Mouse (Mus musculus) intestine, embryonic 14.5 days (tissue): ENCODE results near the gene Vezt. TPM values are rescaled to one million over a fixed set of nuclear protein-coding genes. Genes with fewer than 3 reads are reported as not detected.

Experiments used
- ATAC-seq: fragments of 200-750 bp; cut with Nextera tagmentation; replicated peaks from 2 replicates; pipeline ENCODE4 v1.8.0; 2017; ENCODE audit warnings: low read depth, moderate number of reproducible peaks, moderate TSS enrichment, moderate library complexity; ENCODE audit not compliant: low FRiP score, low TSS enrichment
- DNase-seq: peaks from one replicate; pipeline ENCODE4 v3.0.0-alpha.2; 2018; ENCODE audit warnings: low spot score
- H3K27ac ChIP-seq: fragments of 300-500 bp; sonication (generic); 2 replicates; pipeline ENCODE4 v1.5.1; 2014; ENCODE audit warnings: low read depth, mild to moderate bottlenecking, control low read depth
- H3K27me3 ChIP-seq: fragments of 300-500 bp; sonication (generic); replicated peaks from 2 replicates; pipeline ENCODE4 v1.6.1; 2014; ENCODE audit warnings: low read length, control low read depth; ENCODE audit not compliant: control insufficient read depth, insufficient read depth
- H3K36me3 ChIP-seq: fragments of 300-500 bp; sonication (generic); 2 replicates; pipeline ENCODE4 v1.6.1; 2014; ENCODE audit warnings: low read length, control low read depth; ENCODE audit not compliant: control insufficient read depth, insufficient read depth
- H3K4me1 ChIP-seq: fragments of 300-500 bp; sonication (generic); replicated peaks from 2 replicates; pipeline ENCODE4 v1.6.1; 2014; ENCODE audit warnings: low read length, control low read depth, mixed read lengths; ENCODE audit not compliant: control insufficient read depth, insufficient read depth
- H3K4me2 ChIP-seq: fragments of 300-500 bp; sonication (generic); 2 replicates; pipeline ENCODE4 v1.6.1; 2014; ENCODE audit warnings: low read length
- H3K4me3 ChIP-seq: fragments of 300-500 bp; sonication (generic); 2 replicates; pipeline ENCODE4 v1.5.1; 2014; ENCODE audit warnings: low read depth, low read length, control low read depth, mixed read lengths
- H3K9ac ChIP-seq: fragments of 300-500 bp; sonication (generic); 2 replicates; pipeline ENCODE4 v1.6.1; 2014; ENCODE audit warnings: mild to moderate bottlenecking, low read length
- H3K9me3 ChIP-seq: fragments of 300-500 bp; sonication (generic); 2 replicates; pipeline ENCODE4 v1.6.1; 2016; ENCODE audit warnings: low read length, control low read depth; ENCODE audit not compliant: control insufficient read depth
- WGBS: fragments of 180-500 bp; shearing (Covaris S2); extraction: QIAGEN DNeasy Blood & Tissue Kit; methylation state at CpG from one replicate; pipeline ENCODE4 v1.1.7; 2014; 5-methylcytosine and 5-hydroxymethylcytosine counted together
- polyA plus RNA-seq: library from polyadenylated mRNA; unstranded; fragments of >200 nt; fragmentation: Nextera tagmentation; extraction: Ambion mirVana; gene quantifications from 2 replicates; pipeline ENCODE4 v1.2.1, GENCODE M21; 2014

Gene Vezt
- polyA plus RNA-seq, 1 experiment from 2014 or later = 25.6 TPM

DNA sequence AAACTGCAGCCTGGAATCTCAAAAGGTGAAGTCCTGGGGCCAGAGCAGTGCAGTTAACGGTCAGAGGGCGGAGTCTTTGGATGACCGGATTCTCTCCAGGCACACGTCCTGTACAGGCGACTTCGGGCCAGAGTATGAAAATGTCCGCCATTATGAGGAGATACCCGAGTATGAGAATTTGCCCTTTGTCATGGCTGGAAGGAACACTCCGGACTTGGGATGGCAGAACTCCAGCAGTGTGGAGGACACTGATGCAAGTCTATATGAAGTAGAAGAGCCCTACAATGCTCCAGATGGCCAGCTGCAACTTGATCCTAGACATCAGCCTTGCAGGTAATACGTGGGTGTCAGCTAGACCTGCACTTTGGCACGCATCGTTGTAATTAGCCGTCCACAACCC is 9.7 kb upstream of the Vezt start:
- H3K9ac ChIP-seq = no peak overlapping the region
- WGBS = 93% methylated on average over 13 of the region's 13 CpGs
- ATAC-seq = no peak
- peaks cover 13% of the 10 kb centered on the region for H3K4me1 ChIP-seq
- no peak overlapping the region for H3K4me2 ChIP-seq
- peaks cover 19% of the 10 kb centered on the region for H3K36me3 ChIP-seq
- no peak overlapping the region for H3K4me3 ChIP-seq
- no peak for DNase-seq
- H3K27ac ChIP-seq = no peak overlapping the region
- H3K27me3 ChIP-seq = no peaks in the 10 kb centered on the region
- no peaks in the 10 kb centered on the region for H3K9me3 ChIP-seq

GRCm38 (mm10) chr10:94043908-94044307 is 8.3 kb upstream of the Vezt start:
- Histone ChIP-seq H3K9ac (no peak overlapping the region), H3K4me2 (no peak overlapping the region), H3K27me3 (no peaks in the 10 kb centered on the region), H3K27ac (no peak overlapping the region), H3K4me3 (no peak overlapping the region), H3K4me1 (0 out of 2 replicates have a peak, but pooled peaks cover 8% of the 10 kb centered on the region), H3K36me3 (peaks cover 19% of the 10 kb centered on the region), H3K9me3 (no peaks in the 10 kb centered on the region)
- ATAC-seq (no peak), DNase-seq (no peak)
- WGBS = 82% methylated on average over 10 of the region's 10 CpGs

DNA sequence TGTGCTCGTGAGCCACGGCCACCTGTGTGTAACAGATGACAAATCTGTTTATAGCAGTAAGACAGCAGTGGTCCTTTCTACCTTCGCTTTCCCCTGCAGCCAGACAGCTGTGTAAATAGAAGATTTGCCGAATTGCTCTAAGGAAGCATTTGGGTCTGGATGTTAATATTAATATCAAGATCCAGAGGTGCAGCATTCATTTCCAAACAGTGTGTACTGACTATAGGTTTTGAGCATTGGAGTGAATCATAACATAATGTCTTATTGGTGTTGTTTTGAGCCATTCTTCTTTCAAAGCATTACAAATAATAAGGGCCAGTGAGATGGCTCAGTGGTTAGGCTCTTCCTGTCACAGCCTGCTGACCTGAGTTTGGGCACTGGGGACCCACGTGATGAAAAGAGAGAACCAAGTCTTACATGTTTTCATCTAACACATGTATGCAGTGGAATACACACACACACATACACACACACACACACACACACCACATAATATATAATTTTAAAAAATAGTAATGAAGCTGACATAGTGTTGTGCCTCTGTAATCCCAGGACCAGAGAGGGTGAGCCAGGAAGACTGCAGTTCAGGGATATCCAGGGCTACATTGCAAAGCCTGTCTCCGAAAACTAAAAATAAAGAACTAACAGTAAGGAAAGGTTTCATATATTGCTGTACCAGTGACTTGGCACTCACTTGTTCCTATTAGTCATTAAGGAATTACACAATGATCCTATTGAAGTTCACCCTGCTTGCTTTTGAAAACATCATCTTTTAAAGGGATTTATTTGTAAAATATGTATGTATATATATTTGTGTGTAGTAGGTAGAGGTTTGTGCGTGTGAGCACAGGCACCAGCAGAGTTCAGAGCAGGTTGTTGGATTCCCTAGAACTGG is 3.0 kb upstream of the Vezt start:
- ATAC-seq (no peak), DNase-seq (no peak)
- H3K27me3 ChIP-seq = no peaks in the 10 kb centered on the region
- no peak overlapping the region for H3K4me3 ChIP-seq
- H3K4me1 ChIP-seq = peaks cover 7% of the 10 kb centered on the region; the same call in 1 of the 2 replicates
- H3K9me3 ChIP-seq = no peaks in the 10 kb centered on the region
- H3K9ac ChIP-seq = no peak overlapping the region
- H3K27ac ChIP-seq = no peak overlapping the region
- 57% methylated on average over 7 of the region's 7 CpGs for WGBS
- no peaks in the 10 kb centered on the region for H3K36me3 ChIP-seq
- H3K4me2 ChIP-seq = peak overlapping the region; percentile 66; the same call in 1 of the 2 replicates

GRCm38 (mm10) chr10:94037596-94037995 is 2.0 kb upstream of the Vezt start:
- Histone ChIP-seq H3K9me3 (no peaks in the 10 kb centered on the region), H3K4me2 (peak overlapping the region; percentile 66), H3K27me3 (no peaks in the 10 kb centered on the region), H3K4me3 (peak overlapping the region; percentile 88), H3K9ac (no peak overlapping the region), H3K4me1 (peaks cover 7% of the 10 kb centered on the region; the same call in 1 of the 2 replicates), H3K27ac (no peak overlapping the region), H3K36me3 (no peaks in the 10 kb centered on the region)
- ATAC-seq = no peak
- 61% methylated on average over 4 of the region's 4 CpGs for WGBS
- DNase-seq = no peak

GRCm38 (mm10) chr10:94037196-94037595 is 1.6 kb upstream of the Vezt start:
- Histone ChIP-seq H3K4me3 (peak overlapping the region; percentile 88), H3K9ac (no peak overlapping the region), H3K4me2 (peak overlapping the region; percentile 66), H3K36me3 (no peaks in the 10 kb centered on the region), H3K27ac (no peak overlapping the region), H3K27me3 (no peaks in the 10 kb centered on the region), H3K4me1 (peaks cover 7% of the 10 kb centered on the region; the same call in 1 of the 2 replicates), H3K9me3 (no peaks in the 10 kb centered on the region)
- WGBS = 40% methylated on average over 9 of the region's 9 CpGs
- DNase-seq (no peak), ATAC-seq (no peak)

- Histone ChIP-seq H3K4me2 (peak overlapping the region; percentile 66), H3K9ac (peak overlapping the region; percentile 74), H3K4me1 (peaks cover 7% of the 10 kb centered on the region; the same call in 1 of the 2 replicates), H3K27me3 (no peaks in the 10 kb centered on the region), H3K4me3 (peak overlapping the region; percentile 88), H3K36me3 (no peaks in the 10 kb centered on the region), H3K9me3 (no peaks in the 10 kb centered on the region), H3K27ac (peak overlapping the region; percentile 75)
- no peak for DNase-seq
- no peak; the same call in 1 of the 2 replicates for ATAC-seq
- WGBS = under 1% methylated on average over 32 of the region's 32 CpGs
Observed at GRCm38 (mm10) chr10:94036375-94036758, 750 bp upstream of the Vezt start.

DNA sequence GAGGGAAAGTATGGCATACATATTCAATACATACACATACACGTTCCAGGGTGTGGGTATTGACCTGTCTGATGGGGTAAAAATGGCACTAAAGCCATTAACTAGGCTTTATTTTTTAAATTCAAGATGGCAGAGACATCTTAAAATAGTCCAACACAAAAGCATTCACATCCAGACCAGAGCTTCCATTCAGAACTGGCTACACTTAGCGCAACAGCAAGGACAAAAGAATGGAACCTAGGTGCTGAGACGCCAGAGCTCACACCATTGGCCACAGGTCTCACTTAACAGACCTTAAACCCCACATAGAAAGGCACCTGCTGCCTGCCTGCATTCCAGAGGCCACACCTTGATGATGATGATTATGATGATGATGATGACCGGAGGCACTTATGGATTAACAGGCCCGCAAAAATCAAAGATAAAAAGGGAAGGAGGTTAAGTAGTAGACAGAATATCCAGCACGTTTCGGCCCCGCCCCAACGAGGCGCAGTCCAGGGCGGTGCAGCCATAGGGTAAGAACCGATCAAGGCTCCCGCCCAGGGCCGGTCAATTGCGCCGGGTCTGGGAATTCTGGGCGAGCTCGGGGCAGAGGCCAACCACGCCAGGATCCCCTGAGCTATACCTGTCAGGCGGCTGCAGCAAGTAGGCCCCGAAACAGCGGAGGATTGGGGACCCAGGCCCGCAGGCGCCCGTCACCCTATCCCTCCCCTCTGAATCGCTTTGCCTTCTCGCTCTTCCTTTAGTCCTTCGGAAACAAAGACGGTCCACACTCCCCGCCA is 550 bp downstream of the Vezt start:
- ATAC-seq (peak; percentile 88), DNase-seq (no peak)
- Histone ChIP-seq H3K27ac (peak overlapping the region; percentile 67; the same call in 1 of the 2 replicates), H3K36me3 (peaks cover 10% of the 10 kb centered on the region), H3K27me3 (no peaks in the 10 kb centered on the region), H3K9me3 (no peaks in the 10 kb centered on the region), H3K4me2 (peak overlapping the region; percentile 66), H3K4me1 (peaks cover 7% of the 10 kb centered on the region; the same call in 1 of the 2 replicates), H3K4me3 (peak overlapping the region; percentile 88), H3K9ac (peak overlapping the region; percentile 78)
- 2% methylated on average over 30 of the region's 30 CpGs for WGBS

DNA sequence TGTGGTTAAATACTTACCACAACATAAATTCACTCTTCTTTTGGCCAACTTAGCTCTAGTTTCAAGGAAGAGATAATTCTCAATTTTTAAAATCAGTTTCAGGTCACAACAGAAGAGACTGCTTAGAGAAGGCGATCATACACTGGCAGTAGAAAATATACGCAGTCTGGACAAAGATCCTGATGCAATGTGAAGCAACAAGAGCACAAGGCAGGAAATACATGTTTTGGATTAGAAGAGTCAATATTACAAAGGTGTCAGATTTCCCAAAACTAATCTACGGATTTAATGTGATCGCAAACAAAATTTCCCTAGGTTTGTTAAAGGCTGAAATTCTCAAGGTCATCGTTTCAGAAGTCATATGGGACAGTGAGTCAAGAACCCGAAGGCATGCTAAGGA is 4.5 kb downstream of the Vezt start:
- peaks cover 22% of the 10 kb centered on the region for H3K36me3 ChIP-seq
- WGBS = 96% methylated on average over 6 of the region's 6 CpGs
- ATAC-seq = no peak

More for the DNA sequence above, 4.5 kb downstream of the Vezt start:
- DNase-seq = no peak
- no peak overlapping the region for H3K27ac ChIP-seq
- H3K9me3 ChIP-seq = no peaks in the 10 kb centered on the region
- H3K4me3 ChIP-seq = no peak overlapping the region
- no peaks in the 10 kb centered on the region for H3K27me3 ChIP-seq
- no peak overlapping the region for H3K9ac ChIP-seq
- no peak overlapping the region for H3K4me2 ChIP-seq
- no peaks in the 10 kb centered on the region; the same call in 1 of the 2 replicates for H3K4me1 ChIP-seq
